Mouse (Mus musculus) kidney, postnatal 0 days (tissue): ENCODE data around the gene Adi1. TPM values are rescaled to one million over a fixed set of nuclear protein-coding genes. Genes with fewer than 3 reads are reported as not detected.

ENCODE experiments used
- ATAC-seq: fragments of 200-750 bp; cut with Nextera tagmentation; replicated peaks from 2 replicates; pipeline ENCODE4 v1.8.0; 2017; ENCODE audit warnings: low read depth, moderate number of reproducible peaks, moderate TSS enrichment, moderate library complexity; ENCODE audit not compliant: low FRiP score
- DNase-seq: peaks from one replicate; pipeline ENCODE4 v3.0.0-alpha.2; 2016; ENCODE audit warnings: low spot score
- H3K27ac ChIP-seq: fragments of 300-500 bp; sonication (generic); 2 replicates; pipeline ENCODE4 v1.5.1; 2014; ENCODE audit warnings: mild to moderate bottlenecking
- H3K27me3 ChIP-seq: fragments of 300-500 bp; sonication (generic); 2 replicates; pipeline ENCODE4 v1.6.1; 2014; ENCODE audit warnings: low read length, mixed read lengths; ENCODE audit not compliant: insufficient read depth
- H3K36me3 ChIP-seq: fragments of 300-500 bp; sonication (generic); 2 replicates; pipeline ENCODE4 v1.6.1; 2014; ENCODE audit warnings: low read length, mixed read lengths; ENCODE audit not compliant: insufficient read depth
- H3K4me1 ChIP-seq: fragments of 300-500 bp; sonication (generic); replicated peaks from 2 replicates; pipeline ENCODE4 v1.6.1; 2014; ENCODE audit warnings: antibody characterized with exemption, low read length, mixed read lengths; ENCODE audit not compliant: insufficient read depth
- H3K4me2 ChIP-seq: fragments of 300-500 bp; sonication (generic); 2 replicates; pipeline ENCODE4 v1.6.1; 2014; ENCODE audit warnings: mild to moderate bottlenecking, low read length, moderate library complexity, mixed read lengths
- H3K4me3 ChIP-seq: fragments of 300-500 bp; sonication (generic); replicated peaks from 2 replicates; pipeline ENCODE4 v1.5.1; 2014; ENCODE audit warnings: low read depth, low read length
- H3K9ac ChIP-seq: fragments of 300-500 bp; sonication (generic); 2 replicates; pipeline ENCODE4 v1.6.1; 2014; ENCODE audit warnings: low read depth, low read length
- H3K9me3 ChIP-seq: fragments of 300-500 bp; sonication (generic); replicated peaks from 2 replicates; pipeline ENCODE4 v1.6.1; 2016; ENCODE audit warnings: low read length, inconsistent platforms, mixed read lengths
- CTCF ChIP-seq: IDR thresholded peaks from 2 replicates; pipeline ENCODE4 v1.5.1; 2016; ENCODE audit warnings: antibody characterized with exemption, low read depth, mild to moderate bottlenecking, moderate library complexity
- WGBS: fragments of 180-500 bp; shearing (Covaris S2); extraction: QIAGEN DNeasy Blood & Tissue Kit; methylation state at CpG from one replicate; pipeline ENCODE4 v1.1.7; 2014; 5-methylcytosine and 5-hydroxymethylcytosine counted together
- polyA plus RNA-seq: library from polyadenylated mRNA; unstranded; fragments of >200 nt; fragmentation: Nextera tagmentation; extraction: Ambion mirVana; gene quantifications from 2 replicates; pipeline ENCODE4 v1.2.1, GENCODE M21; 2015

Gene Adi1
- polyA plus RNA-seq, 1 experiment from 2014 or later, result 91.7 TPM

GRCm38 (mm10) chr12:28674038-28674720, 852 bp upstream of the Adi1 start:
- H3K4me1 ChIP-seq, result peaks cover 8% of the 10 kb centered on the region
- peak overlapping the region; percentile 64; the same call in 1 of the 2 replicates for H3K4me3 ChIP-seq
- H3K4me2 ChIP-seq, result peak overlapping the region; percentile 66
- 0 out of 2 replicates have a peak overlapping the region, but pooled peaks have one; percentile 93 for H3K27ac ChIP-seq
- no peaks in the 10 kb centered on the region for H3K27me3 ChIP-seq
- TF ChIP-seq CTCF, result peak; percentile 33; the same call in 1 of the 2 replicates
- H3K9ac ChIP-seq, result no peak overlapping the region
- ATAC-seq, result no peak
- DNase-seq, result no peak
- H3K9me3 ChIP-seq, result no peaks in the 10 kb centered on the region
- 88% methylated on average over 10 of the region's 10 CpGs for WGBS
- H3K36me3 ChIP-seq, result peaks cover 4% of the 10 kb centered on the region; the same call in 1 of the 2 replicates

- Histone ChIP-seq H3K4me3 (peak overlapping the region; percentile 64), H3K9ac (peak overlapping the region; percentile 62; the same call in 1 of the 2 replicates), H3K4me1 (peaks cover 8% of the 10 kb centered on the region), H3K9me3 (no peaks in the 10 kb centered on the region), H3K27me3 (no peaks in the 10 kb centered on the region), H3K36me3 (peaks cover 8% of the 10 kb centered on the region; the same call in 1 of the 2 replicates), H3K27ac (peak overlapping the region; percentile 93), H3K4me2 (peak overlapping the region; percentile 66)
- TF ChIP-seq CTCF, result no peak
- 57% methylated on average over 5 of the region's 5 CpGs for WGBS
- peak; percentile 30 for DNase-seq
- no peak for ATAC-seq
Observed at GRCm38 (mm10) chr12:28675925-28676209, 836 bp downstream of the Adi1 start.

- no peak for TF ChIP-seq CTCF
- 86% methylated on average over 1 of the region's 1 CpGs for WGBS
- Histone ChIP-seq H3K9me3 (no peaks in the 10 kb centered on the region), H3K27me3 (no peaks in the 10 kb centered on the region), H3K4me3 (no peak overlapping the region), H3K36me3 (peaks cover 3% of the 10 kb centered on the region; the same call in 1 of the 2 replicates), H3K4me2 (no peak overlapping the region), H3K27ac (no peak overlapping the region), H3K4me1 (no peaks in the 10 kb centered on the region), H3K9ac (no peak overlapping the region)
- DNase-seq, result no peak
- ATAC-seq, result no peak
Observed at GRCm38 (mm10) chr12:28684674-28685073, 9.6 kb downstream of the Adi1 start.

- Histone ChIP-seq H3K4me3 (no peak overlapping the region), H3K36me3 (peaks cover 13% of the 10 kb centered on the region), H3K9me3 (no peaks in the 10 kb centered on the region), H3K9ac (no peak overlapping the region), H3K4me1 (no peaks in the 10 kb centered on the region), H3K27ac (no peak overlapping the region), H3K27me3 (no peaks in the 10 kb centered on the region), H3K4me2 (no peak overlapping the region)
- DNase-seq, result no peak
- no peak for TF ChIP-seq CTCF
- no peak for ATAC-seq
- 45% methylated on average over 3 of the region's 3 CpGs for WGBS
Observed at GRCm38 (mm10) chr12:28685771-28686170, 10.7 kb downstream of the Adi1 start.

GRCm38 (mm10) chr12:28686199-28686879, 11.3 kb downstream of the Adi1 start:
- no peaks in the 10 kb centered on the region for H3K9me3 ChIP-seq
- no peak for ATAC-seq

GRCm38 (mm10) chr12:28688996-28689395, 14.0 kb downstream of the Adi1 start:
- Histone ChIP-seq H3K36me3 (peaks cover 30% of the 10 kb centered on the region), H3K4me2 (no peak overlapping the region), H3K9me3 (no peaks in the 10 kb centered on the region), H3K4me1 (no peaks in the 10 kb centered on the region), H3K9ac (no peak overlapping the region), H3K4me3 (no peak overlapping the region), H3K27ac (no peak overlapping the region), H3K27me3 (no peaks in the 10 kb centered on the region)
- DNase-seq (no peak), ATAC-seq (no peak)
- TF ChIP-seq CTCF, result no peak
- whole genome bisulfite sequencing, result 87% methylated on average over 6 of the region's 6 CpGs

More at GRCm38 (mm10) chr12:28686199-28686879, 11.3 kb downstream of the Adi1 start:
- Histone ChIP-seq H3K9ac (no peak overlapping the region), H3K4me2 (no peak overlapping the region), H3K27me3 (no peaks in the 10 kb centered on the region), H3K36me3 (peaks cover 18% of the 10 kb centered on the region; the same call in 1 of the 2 replicates), H3K4me3 (no peak overlapping the region), H3K4me1 (no peaks in the 10 kb centered on the region), H3K27ac (no peak overlapping the region)
- DNase-seq, result no peak
- 61% methylated on average over 8 of the region's 8 CpGs for WGBS
- no peak for TF ChIP-seq CTCF
